Mouse (Mus musculus) liver, embryonic 14.5 days (tissue): ENCODE results near the gene Syt11. TPM values are rescaled to one million over a fixed set of nuclear protein-coding genes. Genes with fewer than 3 reads are reported as not detected.
A peak's percentile ranks its signal among the peaks of the same experiment; 100 is the strongest.
"Not testable (repeated sequence)": the region's sequence is repeated elsewhere in the genome, so short reads cannot be mapped to it uniquely, and the experiment has no call there.

Experiments
- ATAC-seq: fragments of 200-750 bp; cut with Nextera tagmentation; 2 replicates; pipeline ENCODE4 v1.8.0; 2017; ENCODE audit warnings: moderate number of reproducible peaks, mild to moderate bottlenecking, moderate library complexity; ENCODE audit not compliant: insufficient read depth
- DNase-seq, 3 experiments: peaks; one replicate each; pipeline ENCODE4 v3.0.0-alpha.2; 2012 to 2013; ENCODE audit warnings: low read depth in 3 of 3, low spot score in 3 of 3
- H3K27ac ChIP-seq: fragments of 300-500 bp; sonication (generic); 2 replicates; pipeline ENCODE4 v1.5.1; 2014; ENCODE audit warnings: moderate library complexity, mild to moderate bottlenecking, control low read depth, inconsistent platforms
- H3K27me3 ChIP-seq: fragments of 300-500 bp; sonication (generic); 2 replicates; pipeline ENCODE4 v1.6.1; 2014; ENCODE audit warnings: mild to moderate bottlenecking, low read length, moderate library complexity; ENCODE audit not compliant: control insufficient read depth, insufficient read depth
- H3K36me3 ChIP-seq: fragments of 300-500 bp; sonication (generic); replicated peaks from 2 replicates; pipeline ENCODE4 v1.6.1; 2014; ENCODE audit warnings: low read depth; ENCODE audit not compliant: control insufficient read depth, insufficient read depth
- H3K4me1 ChIP-seq, 2 experiments: fragments of 200-500 bp in 1 of 2; fragments of 300-500 bp in 1 of 2; sonication (generic) in 1 of 2; replicated peaks; 2 replicates each; pipeline ENCODE4 v1.6.1; 2012 to 2014; ENCODE audit warnings: antibody characterized with exemption in 1 of 2, inconsistent platforms in 1 of 2, low read length in 1 of 2; ENCODE audit not compliant: control insufficient read depth in 2 of 2, insufficient read depth in 2 of 2
- H3K4me2 ChIP-seq: fragments of 300-500 bp; sonication (generic); 2 replicates; pipeline ENCODE4 v1.6.1; 2014; ENCODE audit warnings: low read depth, mild to moderate bottlenecking, control low read depth, moderate library complexity
- H3K4me3 ChIP-seq, 2 experiments: fragments of 200-500 bp in 1 of 2; fragments of 300-500 bp in 1 of 2; sonication (generic) in 1 of 2; 2 replicates each; pipeline ENCODE4 v1.5.1; 2012 to 2014; ENCODE audit warnings: low read depth in 2 of 2, low read length in 2 of 2, mild to moderate bottlenecking in 2 of 2, control low read depth in 1 of 2, inconsistent platforms in 1 of 2, moderate library complexity in 1 of 2; ENCODE audit not compliant: insufficient read depth in 1 of 2
- H3K9ac ChIP-seq: fragments of 300-500 bp; sonication (generic); replicated peaks from 2 replicates; pipeline ENCODE4 v1.6.1; 2014; ENCODE audit warnings: mild to moderate bottlenecking, control low read depth, moderate library complexity
- H3K9me3 ChIP-seq: fragments of 300-500 bp; sonication (generic); 2 replicates; pipeline ENCODE4 v1.6.1; 2016; ENCODE audit warnings: low read length, mixed read lengths; ENCODE audit not compliant: control insufficient read depth
- CTCF ChIP-seq: IDR thresholded peaks from 2 replicates; pipeline ENCODE4 v1.5.1; 2016; ENCODE audit warnings: antibody characterized with exemption, low read depth, control low read depth
- EP300 ChIP-seq: IDR thresholded peaks from 2 replicates; pipeline ENCODE4 v1.6.1; 2016; ENCODE audit warnings: antibody characterized with exemption, low read depth
- WGBS: fragments of 180-500 bp; shearing (Covaris S2); extraction: QIAGEN DNeasy Blood & Tissue Kit; methylation state at CpG from one replicate; pipeline ENCODE4 v1.1.7; 2014; ENCODE audit not compliant: insufficient replicate concordance; 5-methylcytosine and 5-hydroxymethylcytosine counted together
- polyA plus RNA-seq, 2 experiments: library from polyadenylated mRNA; depleted of rRNA in 1 of 2; stranded (reverse) in 1 of 2; unstranded in 1 of 2; fragments of >200 nt; fragmentation: Nextera tagmentation in 1 of 2; extraction: Ambion mirVana in 1 of 2; gene quantifications; 2 replicates each; pipeline versions ENCODE4 v1.2.1 to v1.2.3; 2012 to 2014

The Syt11 gene
- polyA plus RNA-seq, 2 experiments, result 0.35 to 0.47 TPM

GRCm38 (mm10) chr3:88784889-88785288 lies 9.9 kb upstream of the Syt11 start:
- WGBS, result 78% methylated on average over 5 of the region's 5 CpGs
- H3K4me3 ChIP-seq, result no peak overlapping the region
- no peak overlapping the region for H3K27ac ChIP-seq
- TF ChIP-seq CTCF, result no peak
- TF ChIP-seq EP300, result no peak
- ATAC-seq (no peak), DNase-seq (no peak)
- H3K9ac ChIP-seq, result no peak overlapping the region
- no peak overlapping the region for H3K4me2 ChIP-seq
- no peaks in the 10 kb centered on the region for H3K27me3 ChIP-seq
- peaks cover 4% of the 10 kb centered on the region; the same call in 1 of the 2 replicates for H3K36me3 ChIP-seq
- no peaks in the 10 kb centered on the region for H3K4me1 ChIP-seq
- H3K9me3 ChIP-seq, result no peaks in the 10 kb centered on the region

- not testable (repeated sequence) for H3K9ac ChIP-seq, H3K9me3 ChIP-seq, H3K27ac ChIP-seq, DNase-seq, H3K27me3 ChIP-seq, ATAC-seq, H3K4me3 ChIP-seq, H3K4me2 ChIP-seq, H3K36me3 ChIP-seq, H3K4me1 ChIP-seq
- WGBS, result 78% methylated on average over 6 of the region's 6 CpGs
Measured at GRCm38 (mm10) chr3:88773163-88773562, 1.8 kb downstream of the Syt11 start.

- not testable (repeated sequence) for H3K9ac ChIP-seq, H3K27ac ChIP-seq, H3K27me3 ChIP-seq, H3K4me2 ChIP-seq, H3K9me3 ChIP-seq, H3K4me3 ChIP-seq, H3K4me1 ChIP-seq, H3K36me3 ChIP-seq
- DNase-seq (peak; percentile 61 to 65 (median 62)), ATAC-seq (peak; percentile 62)
- 1% methylated on average over 17 of the region's 19 CpGs for WGBS
Measured at GRCm38 (mm10) chr3:88772399-88772798, 2.6 kb downstream of the Syt11 start.

- 25% methylated on average over 3 of the region's 6 CpGs for WGBS
- not testable (repeated sequence) for H3K27me3 ChIP-seq, H3K9me3 ChIP-seq, DNase-seq, H3K36me3 ChIP-seq, H3K27ac ChIP-seq, H3K4me1 ChIP-seq, H3K9ac ChIP-seq
- Histone ChIP-seq H3K4me2 (peak overlapping the region; percentile 57), H3K4me3 (peak overlapping the region; percentile 18 to 44; a peak in 1 of 4 replicates)
- 0 out of 2 replicates have a peak, but pooled peaks have one; percentile 3 for ATAC-seq
Measured at GRCm38 (mm10) chr3:88771941-88772280, 3.1 kb downstream of the Syt11 start.

GRCm38 (mm10) chr3:88771189-88771940 lies 3.6 kb downstream of the Syt11 start:
- ATAC-seq, result peak; percentile 45
- H3K9ac ChIP-seq, H3K27ac ChIP-seq, H3K4me1 ChIP-seq, DNase-seq, H3K36me3 ChIP-seq, H3K27me3 ChIP-seq, H3K9me3 ChIP-seq: not testable (repeated sequence)
- WGBS, result 3% methylated on average over 20 of the region's 28 CpGs
- Histone ChIP-seq H3K4me2 (peak overlapping the region; percentile 57), H3K4me3 (peak overlapping the region; percentile 18 to 44)
